Mouse (Mus musculus) CH12.LX (cell line): ENCODE results near the gene Dnajc7.

Experiments used
- CHD2 ChIP-seq: IDR thresholded peaks from 2 replicates; pipeline ENCODE4 v1.6.1; 2011; ENCODE audit warnings: low read length, improper control_type of control experiment
- CTCF ChIP-seq, 2 experiments: IDR thresholded peaks in 1 of 2; conservative IDR thresholded peaks in 1 of 2; 2 replicates each; pipeline ENCODE4 v1.5.1; 2011 to 2012; ENCODE audit warnings: low read depth in 2 of 2, low read length in 2 of 2, improper control_type of control experiment in 1 of 2, inconsistent platforms in 1 of 2, mild to moderate bottlenecking in 1 of 2, moderate library complexity in 1 of 2
- EP300 ChIP-seq: IDR thresholded peaks from 2 replicates; pipeline ENCODE4 v1.6.1; 2011; ENCODE audit warnings: low read length, improper control_type of control experiment
- GABPA ChIP-seq: IDR thresholded peaks from 2 replicates; pipeline ENCODE4 v1.6.1; 2012; ENCODE audit warnings: low read depth, low read length, improper control_type of control experiment, inconsistent platforms; ENCODE audit not compliant: insufficient replicate concordance
- MEF2A ChIP-seq: IDR thresholded peaks from 2 replicates; pipeline ENCODE4 v1.6.1; 2014; ENCODE audit warnings: low read depth, mild to moderate bottlenecking, inconsistent platforms, low read length, improper control_type of control experiment, borderline replicate concordance
- POLR2A ChIP-seq: IDR thresholded peaks from 2 replicates; pipeline ENCODE4 v1.6.1; 2011; ENCODE audit warnings: low read depth, mild to moderate bottlenecking, improper control_type of control experiment, low read length
- POLR2AphosphoS2 ChIP-seq: IDR thresholded peaks from 2 replicates; pipeline ENCODE4 v1.6.1; 2011; ENCODE audit warnings: low read depth, low read length, improper control_type of control experiment
- SIN3A ChIP-seq: IDR thresholded peaks from 2 replicates; pipeline ENCODE4 v1.6.1; 2012; ENCODE audit warnings: low read length, improper control_type of control experiment, inconsistent platforms
- TBP ChIP-seq: conservative IDR thresholded peaks from 2 replicates; pipeline ENCODE4 v1.6.1; 2011; ENCODE audit warnings: low read depth, low read length, improper control_type of control experiment

DNA sequence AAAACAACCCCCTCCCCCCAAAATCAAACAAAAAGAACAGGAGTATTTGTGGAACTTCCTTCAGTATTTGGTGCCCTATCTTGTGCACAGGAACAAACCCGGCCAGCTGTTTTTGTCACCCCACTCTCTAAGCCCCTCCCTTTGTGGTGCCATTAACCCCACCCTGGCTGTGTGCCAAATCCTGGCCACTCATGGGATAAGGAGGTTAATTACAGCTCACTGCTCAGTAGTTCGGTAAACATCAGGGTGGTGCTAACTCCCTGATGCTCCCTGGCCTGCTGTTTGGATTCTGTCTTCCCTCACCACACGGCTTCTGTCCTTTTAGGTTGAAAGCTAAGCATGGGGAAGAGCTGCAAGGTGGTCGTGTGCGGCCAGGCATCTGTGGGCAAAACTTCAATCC, 3.9 kb upstream of the Dnajc7 start:
- TF ChIP-seq CTCF (conservative IDR thresholded peaks at IDR 0.05 in 1 of 2, IDR thresholded peaks at IDR 0.05 in 1 of 2; ENCODE audit: low read depth in 2 of 2, low read length in 2 of 2): no peak
- no peak for TF ChIP-seq EP300
- no peak; the same call in 1 of the 2 replicates for TF ChIP-seq POLR2A
- no peak for TF ChIP-seq CHD2
- TF ChIP-seq MEF2A: no peak
- no peak for TF ChIP-seq POLR2AphosphoS2
- no peak for TF ChIP-seq SIN3A
- TF ChIP-seq TBP: no peak
- no peak for TF ChIP-seq GABPA
